Mouse (Mus musculus) lung, postnatal 25 days (tissue): ENCODE data around the gene St6galnac3.

ENCODE experiments used
- DNase-seq: peaks from one replicate; pipeline ENCODE4 v3.0.0; 2022; ENCODE audit warnings: low spot score

The St6galnac3 gene

DNA sequence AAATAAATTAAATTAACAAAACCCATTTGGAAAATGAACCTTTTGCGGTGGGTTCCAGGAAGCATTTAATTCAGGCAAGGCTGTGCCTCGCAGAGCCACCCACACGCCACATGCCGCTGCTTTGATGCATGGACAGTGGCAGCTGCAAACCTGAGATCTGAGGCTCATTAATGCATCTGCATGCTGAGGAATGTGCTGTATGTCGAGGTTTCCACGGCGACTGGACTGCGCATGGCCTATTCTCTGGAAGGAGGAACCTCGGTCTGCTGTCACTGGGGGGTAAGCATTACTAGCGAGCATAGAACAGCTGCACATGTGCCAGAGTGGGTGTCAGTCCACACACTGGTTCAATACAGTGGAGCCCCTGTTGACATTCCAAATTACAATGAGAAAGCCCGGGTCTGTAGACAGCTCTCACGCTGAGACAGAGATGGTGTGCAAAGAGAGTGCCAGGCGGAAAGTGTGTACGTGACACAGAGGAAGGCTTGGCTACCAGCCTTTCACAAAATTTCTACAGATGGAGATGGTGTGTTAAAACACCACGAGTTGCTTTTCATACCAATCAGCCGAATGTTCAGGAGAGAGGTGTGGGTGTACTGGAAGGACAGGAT lies 447.5 kb downstream of the St6galnac3 start:
- DNase-seq = no peak

DNA sequence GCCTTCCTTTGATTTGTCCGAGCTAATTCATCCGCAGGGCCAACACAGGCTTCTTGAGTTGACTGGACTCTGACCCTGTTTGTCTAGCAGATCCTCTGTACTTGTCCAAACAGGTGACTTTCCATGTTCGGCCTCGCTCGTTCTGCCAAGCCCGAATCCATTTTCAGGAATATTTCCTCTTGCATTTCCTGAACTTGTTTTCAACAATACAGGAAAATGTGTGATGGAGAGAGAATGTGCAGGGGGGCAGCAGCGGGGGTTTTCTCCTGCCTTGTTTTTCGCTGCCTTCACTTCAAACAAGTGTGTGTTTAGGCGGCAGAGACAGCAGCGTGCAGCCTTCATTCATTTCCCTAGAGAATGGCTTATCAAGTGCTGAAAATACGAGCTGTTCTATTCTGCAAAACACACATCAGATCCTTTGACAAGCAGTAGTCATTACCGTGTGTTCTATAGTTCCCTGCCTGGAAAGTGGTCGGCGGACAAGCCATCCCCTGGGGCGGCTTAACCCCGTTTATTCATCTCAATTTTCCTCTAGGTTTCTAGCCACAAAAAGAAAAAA lies 448.1 kb downstream of the St6galnac3 start:
- DNase-seq = no peak

DNA sequence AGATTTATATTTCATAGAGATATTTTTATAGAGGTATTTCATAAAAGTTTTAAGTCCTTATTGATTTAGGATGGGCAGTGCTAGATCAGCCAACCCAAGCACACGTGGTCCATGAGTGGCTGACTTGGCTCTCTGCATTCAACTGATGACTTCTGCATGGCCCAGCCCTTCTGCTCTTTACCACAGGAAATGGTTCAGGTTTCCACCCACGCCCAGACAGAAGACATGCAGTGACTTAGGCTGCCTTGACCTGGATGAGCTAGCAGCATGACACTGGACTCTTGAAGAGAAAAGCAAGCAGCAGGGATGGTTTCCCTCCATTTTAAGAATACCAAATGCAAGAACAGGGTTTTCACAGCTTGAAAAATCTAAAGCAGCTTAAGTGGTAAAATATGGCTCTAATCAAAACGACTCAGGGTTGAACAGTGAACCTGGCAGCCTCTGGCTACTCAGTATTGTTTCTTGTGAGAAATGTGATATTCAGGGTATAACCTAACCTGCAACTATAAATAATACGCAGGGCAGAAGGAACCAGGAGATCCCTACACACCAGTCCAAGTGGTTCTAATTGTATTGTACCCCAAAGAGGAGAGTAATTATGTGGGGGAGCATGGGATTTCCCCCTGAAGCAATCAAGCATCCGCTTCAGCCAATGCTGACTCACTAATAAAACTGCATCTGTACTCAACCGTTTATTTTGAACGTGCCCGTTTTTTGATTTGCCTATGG lies 448.7 kb downstream of the St6galnac3 start:
- no peak for DNase-seq

DNA sequence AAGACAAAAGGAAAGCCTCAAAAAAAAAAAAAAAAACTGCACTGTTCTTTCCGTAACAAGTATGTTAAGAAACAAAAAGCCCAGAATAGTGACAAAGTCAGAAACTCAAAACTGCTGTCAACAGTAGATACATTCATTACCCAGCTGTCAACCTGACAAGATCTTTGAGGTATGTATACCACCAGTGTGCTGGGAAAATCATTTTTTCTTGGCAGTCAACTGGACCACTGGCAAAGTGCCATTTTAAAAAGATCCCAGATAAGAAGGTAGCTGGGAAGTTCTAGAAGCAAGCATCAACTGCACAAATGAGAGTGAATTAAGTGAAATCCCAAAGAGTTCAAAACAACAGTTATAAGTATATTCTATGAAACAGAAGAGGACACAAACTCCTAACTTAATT lies 452.7 kb downstream of the St6galnac3 start:
- no peak for DNase-seq

DNA sequence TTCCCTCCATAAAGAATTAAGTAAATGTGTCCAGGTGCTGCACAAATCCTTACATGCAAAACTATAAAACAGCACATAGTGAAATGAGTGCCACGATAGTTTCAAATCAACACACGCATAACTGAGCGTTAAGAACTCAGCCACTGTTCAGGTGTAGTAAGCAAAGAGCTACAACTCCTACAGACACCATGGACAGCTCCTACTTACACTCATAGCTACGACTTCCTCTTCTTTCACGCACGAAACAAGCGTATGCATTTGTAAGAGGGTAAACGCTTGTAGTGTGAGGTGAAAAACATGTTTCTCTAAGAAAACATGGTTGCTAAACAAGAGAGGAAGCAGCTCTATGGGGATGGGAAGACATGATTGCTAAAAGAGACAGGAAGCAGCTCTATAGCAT lies 457.6 kb downstream of the St6galnac3 start:
- DNase-seq = no peak

DNA sequence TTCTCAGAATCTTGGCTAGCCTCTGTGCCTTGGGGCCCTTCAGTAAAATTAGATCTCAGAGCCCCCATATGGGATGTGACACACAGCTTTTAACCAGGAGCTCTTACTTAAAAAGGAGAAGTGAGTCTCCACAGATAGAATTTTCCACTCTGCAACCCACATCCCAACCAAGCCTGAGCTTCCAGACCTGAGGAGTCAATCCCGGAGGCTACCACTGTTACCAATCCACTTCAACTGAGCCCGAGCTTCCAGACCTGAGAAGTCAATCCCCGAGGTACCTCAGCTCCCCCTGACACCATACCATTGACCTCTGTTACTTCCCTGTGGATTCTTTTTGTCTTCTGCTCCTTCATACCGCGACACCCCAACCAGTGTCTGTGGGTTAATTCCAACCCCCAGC lies 463.0 kb downstream of the St6galnac3 start:
- no peak for DNase-seq

DNA sequence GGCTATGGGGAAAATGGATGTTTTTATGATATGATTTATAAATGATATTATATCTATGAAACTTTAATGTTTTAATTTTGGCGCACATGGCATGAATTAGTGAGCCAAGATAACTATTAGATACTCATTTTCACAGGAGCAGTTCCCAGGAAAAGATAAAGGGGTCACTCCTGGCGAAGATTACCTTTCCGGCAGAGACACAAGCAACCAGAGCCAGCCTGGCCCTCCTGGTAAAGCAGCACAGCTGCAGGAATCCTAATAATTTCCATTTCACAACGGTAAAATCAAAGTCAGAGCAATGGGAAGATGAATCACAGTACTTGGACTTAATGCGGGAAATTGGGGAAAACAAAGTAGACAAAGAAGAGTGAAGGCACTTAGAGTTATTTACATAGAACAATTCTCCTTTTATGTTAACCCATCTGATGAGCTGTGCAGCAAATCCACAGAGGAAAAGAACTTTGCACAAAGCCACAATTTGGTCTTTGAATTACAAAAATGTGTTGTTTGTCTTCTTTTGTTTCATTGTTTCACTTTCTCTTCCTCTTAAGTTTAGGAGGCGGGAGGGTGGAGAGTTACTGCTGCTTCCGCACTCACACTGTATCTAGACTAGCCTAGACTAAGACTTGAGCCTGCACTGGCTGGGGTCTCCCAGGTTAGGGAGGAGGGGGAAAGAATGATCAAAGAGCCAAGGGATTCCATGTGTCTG lies 464.6 kb downstream of the St6galnac3 start:
- no peak for DNase-seq

DNA sequence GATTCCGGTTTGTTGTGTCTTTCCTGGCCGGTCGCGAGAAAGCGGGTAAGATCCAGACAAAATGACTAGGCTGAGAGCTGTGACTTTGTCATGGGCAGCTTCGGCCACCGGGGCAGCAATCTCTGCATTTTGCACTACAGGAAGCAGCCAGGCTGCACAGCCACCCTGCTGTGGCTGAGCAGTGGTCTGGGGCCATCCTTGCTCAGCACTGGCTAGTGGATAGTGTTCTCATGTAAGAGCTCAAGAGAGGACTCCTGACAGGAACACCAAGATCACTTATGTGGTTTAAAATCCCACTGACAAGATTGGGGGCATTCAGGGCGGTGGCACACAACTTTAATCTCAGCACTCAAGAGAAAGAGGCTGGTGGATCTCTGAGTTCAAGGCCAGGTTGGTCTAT lies 469.1 kb downstream of the St6galnac3 start:
- no peak for DNase-seq

DNA sequence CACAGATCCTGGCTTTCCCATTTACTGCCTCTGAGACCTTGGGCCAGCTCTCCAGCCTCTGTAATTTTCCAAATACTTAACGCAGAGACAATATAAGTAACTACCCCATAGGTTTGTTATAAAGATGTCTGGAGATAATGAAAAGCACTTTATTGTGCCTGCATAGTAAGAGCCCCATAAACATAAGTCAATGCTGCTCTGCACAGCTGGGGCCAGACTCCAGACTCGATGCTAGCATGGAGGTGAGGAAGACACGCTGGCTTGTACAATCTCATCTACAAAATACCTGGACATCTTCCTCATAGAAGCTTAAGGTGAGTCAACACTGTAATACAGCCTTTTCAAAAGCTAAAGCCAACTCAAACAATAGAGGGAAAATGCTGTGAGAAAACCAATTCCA lies 473.3 kb downstream of the St6galnac3 start:
- DNase-seq = no peak

DNA sequence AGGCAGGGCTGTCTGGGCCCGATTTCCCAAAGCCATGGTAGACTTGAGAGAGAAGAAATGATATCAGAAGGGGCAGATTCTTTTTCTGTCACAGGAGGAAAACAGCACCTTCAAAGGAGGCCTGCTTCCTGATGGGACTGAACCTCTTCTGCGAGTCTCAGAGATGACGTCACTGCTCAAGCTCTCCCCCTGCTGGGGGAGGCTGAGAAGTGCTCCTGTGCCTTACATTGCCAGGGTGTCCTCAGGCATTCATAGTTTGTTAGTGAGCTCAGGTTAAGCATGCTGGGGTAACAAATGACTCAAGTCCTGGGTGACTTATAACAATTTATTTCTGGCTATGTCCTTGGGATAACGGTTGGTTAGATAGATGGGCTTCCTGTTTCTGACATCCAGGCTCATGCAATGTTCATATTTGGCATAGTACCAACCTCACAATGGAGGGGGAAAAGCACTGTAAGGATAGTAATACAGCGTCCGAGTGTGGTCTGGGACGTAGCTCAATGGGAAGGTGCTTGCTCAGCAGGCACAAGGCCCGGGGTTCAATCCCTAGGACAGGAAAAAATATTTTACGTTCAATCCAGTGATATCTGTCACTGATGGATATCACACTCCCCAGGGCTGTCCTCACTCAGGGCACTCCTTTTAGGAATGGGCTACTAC lies 474.2 kb downstream of the St6galnac3 start:
- peak; percentile 78 for DNase-seq

DNA sequence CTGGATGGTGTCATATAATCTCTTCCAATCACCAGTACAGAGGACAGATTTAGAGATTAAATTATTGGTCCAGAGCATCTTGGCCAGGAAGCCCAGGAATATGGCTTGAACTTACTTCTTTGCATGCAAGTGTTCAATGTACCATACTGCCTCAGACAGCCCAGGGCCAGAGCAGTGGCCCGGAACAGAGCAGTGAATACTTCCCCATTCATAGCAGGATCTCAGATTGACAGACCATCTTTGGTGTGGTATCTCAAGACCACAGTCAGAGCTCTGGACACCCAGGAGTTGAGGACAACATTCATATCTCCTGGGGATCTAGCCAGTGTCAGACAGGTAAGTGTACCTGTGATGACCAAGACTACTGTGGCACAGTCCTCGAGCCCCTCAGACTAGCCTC lies 476.1 kb downstream of the St6galnac3 start:
- DNase-seq = no peak

DNA sequence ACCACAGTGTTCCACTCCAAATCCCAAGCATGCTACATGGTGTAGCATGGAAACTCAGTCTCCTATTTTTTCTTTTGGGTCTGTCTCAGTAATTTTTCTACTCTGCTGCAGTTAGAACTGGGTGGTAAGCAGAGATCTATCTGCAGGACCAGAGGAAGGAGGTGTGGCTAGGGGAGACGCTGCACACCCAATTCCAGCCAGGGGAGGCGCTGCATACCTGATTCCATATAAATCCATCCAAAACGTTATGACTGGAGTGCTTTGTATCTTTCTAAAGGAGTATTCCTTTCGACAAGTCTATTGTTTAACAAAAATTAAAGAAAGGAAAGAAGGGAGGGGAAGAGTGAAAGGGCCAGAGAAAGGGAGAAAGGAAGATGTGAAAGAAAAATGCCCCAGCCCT lies 476.9 kb downstream of the St6galnac3 start:
- no peak for DNase-seq

DNA sequence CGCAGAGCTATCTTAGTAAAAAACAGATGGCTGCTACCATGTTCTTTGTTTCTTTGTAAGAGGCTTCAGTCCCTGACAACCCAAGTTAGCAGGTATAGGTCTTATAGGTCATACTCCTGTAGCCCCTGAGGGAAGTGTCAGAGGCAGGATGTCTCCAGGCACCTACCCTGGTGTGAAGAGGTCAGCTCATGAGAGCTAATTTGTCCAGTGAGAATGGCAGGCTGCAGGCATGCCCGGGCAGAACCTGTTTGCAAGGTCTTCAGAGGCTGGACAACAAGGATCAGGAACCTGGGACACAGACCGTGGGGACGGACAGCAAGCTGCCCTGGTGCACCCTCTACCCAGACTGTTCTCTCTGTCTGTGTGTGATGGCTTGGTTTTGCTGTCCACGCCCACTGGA lies 482.4 kb downstream of the St6galnac3 start:
- DNase-seq = no peak

DNA sequence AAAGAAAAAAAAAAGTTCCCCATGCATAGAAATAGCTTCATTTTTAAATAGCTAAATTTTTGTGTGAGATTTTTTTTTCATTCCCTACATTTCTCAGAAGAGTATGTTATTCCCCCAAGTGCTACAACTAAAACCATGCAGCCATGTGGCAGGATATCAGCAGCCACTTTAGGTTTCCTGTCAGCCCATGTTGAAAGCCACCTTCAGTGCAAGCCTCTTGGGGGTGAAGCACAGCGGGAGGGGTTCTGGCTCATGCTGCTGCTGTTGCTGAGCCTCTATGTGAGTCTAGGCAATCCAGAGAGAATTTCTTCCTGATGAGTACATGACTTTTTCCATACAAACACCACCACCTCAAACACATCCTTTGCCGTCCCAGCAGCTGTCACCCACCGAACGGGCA lies 483.8 kb downstream of the St6galnac3 start:
- no peak for DNase-seq

DNA sequence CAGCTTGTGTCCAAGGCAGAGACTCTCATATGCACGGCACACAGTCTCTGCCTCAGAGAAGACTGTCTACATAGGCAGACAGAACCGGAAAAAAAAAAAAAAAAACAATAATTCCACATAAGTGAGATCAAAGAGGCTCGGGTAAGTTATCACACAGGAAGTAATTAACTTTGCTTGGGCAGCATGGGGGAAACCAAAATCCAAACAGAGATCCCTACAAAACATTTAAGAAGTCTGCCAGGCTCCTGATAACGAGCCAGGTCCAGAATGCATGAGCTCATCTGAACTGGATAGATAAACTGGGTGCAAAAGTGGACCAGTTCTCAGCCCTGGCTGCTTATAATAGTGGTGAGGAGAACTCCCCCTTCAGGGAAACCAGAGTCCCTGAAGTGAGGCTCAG lies 484.6 kb downstream of the St6galnac3 start:
- peak; percentile 66 for DNase-seq

DNA sequence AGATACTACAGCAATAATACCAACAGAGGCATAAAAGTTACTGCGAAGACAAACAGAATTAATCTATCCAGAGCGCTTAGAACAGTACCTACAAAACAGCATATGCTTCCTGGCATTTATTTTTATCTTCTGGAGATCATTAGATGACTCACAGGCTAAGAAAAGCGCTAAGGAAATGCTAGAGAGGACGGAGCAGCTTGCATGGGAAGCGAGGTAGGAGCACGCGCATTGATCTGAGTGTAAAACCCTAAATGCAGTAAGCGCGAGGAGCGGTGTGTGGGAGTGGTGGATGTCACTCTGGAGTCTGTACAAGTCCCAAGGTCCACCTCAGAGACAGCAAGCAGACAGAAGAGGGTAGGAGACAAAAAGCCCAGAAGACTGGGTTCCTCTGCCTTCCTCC lies 486.6 kb downstream of the St6galnac3 start:
- no peak for DNase-seq

DNA sequence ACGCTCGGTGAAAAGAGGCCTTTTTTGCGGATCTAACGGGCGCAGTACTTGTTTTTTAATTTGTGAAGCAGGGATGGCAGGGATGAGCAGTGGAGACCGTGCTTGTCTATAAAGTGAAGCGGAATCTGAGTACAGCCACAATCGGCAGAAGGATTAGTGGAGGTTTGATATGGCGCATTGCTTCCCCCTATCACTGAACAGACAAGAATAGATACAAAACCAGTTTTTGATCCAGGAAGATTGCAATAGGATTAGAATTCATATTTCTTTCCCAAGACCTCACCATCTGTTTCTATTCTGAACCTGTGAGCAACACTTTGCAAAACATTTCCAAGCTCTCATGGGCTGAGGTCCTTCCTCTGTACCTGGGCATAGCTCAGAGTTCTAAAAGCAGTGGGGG lies 488.7 kb downstream of the St6galnac3 start:
- DNase-seq = no peak

DNA sequence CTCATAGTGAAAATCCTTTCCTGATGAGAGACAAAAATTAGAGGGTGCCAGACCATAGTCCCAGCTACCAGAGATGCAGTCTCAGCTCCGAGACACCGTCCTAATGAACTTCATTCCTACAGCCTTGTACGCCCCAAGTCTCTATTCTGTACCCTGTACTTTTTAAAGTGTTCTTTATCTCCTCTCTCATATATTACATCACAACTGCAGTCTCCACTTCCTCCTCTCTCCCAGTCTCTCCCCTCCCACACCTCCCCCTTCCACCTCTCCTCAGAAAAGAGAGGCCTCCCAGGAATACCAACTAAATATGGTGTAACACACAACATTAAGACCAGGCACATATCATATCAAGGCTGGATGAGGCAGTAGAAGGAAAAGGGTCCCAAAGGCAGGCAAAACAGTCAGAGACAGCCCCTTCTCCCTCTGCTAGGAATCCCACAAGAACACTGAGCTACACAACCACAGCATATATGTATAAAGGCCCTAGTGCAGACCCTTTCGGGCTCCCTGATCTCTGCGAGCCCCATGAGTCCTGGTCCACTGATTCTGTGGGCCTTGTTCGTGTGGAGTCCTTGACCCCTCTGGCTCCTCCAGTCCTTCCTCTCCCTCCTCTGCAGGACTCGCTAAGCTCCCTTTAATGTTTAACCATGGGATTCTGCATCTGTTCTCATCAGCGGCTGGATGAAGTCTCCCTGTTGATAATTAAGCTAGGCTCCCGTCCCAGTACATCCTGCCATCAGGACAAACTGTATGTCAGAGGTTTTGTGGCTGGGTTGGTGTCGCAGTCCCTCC lies 502.2 kb downstream of the St6galnac3 start:
- no peak for DNase-seq

DNA sequence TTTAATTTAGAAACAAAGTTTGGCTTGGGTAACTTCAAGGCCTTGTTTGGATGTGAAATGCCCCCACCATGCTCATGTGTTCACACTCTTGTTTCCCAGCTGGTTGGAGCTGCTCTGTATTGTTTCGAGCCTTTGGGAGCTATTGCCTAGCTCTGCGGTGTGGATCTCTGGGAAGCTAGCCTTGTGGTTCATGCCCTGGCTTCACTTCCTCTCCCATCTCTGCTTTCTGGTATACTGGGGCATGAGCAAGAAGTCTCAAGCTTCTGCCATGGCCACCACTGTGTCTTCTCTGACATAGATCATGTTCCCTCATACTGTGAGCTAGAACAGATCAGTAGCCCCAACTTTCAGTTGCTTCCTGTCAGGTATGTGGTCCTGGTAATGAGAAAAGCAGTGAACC lies 505.6 kb downstream of the St6galnac3 start:
- DNase-seq = no peak

DNA sequence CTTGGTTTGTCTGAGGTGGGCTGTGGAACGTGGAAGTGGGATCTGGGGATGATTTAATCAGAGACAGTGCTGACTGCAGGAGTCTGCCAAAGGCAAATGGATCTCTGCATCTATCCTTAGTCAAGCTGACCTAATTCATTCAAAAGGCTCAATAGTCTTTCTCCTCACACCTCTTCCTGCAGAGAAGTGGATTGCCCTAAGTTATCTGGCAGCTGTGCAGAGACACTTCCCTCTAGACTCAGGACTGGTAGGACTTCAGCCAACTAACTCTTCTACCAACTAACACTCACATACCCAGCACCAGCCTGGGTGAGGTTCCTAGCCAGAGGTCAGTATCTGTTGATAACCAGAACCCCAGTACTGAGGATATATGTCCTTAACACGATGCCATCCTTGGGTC lies 516.8 kb downstream of the St6galnac3 start:
- no peak for DNase-seq

DNA sequence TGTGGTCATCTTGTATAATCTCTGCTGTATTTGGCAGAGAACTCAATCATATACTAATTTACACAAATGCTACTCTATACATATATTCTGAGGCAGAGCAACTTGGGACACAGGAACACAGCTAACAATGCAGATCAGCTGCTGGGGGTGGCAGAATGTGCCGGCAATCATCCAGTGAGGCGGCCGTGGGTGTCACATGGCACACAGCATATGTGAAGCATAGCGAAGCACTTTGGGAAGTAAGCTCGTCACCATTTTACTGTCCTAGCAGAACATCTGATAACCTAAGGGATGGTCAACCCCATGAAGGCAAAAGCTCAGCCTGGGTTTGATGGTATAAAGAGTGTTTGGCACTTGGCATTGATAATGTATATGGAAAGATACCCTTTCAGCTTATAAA lies 520.9 kb downstream of the St6galnac3 start:
- no peak for DNase-seq

DNA sequence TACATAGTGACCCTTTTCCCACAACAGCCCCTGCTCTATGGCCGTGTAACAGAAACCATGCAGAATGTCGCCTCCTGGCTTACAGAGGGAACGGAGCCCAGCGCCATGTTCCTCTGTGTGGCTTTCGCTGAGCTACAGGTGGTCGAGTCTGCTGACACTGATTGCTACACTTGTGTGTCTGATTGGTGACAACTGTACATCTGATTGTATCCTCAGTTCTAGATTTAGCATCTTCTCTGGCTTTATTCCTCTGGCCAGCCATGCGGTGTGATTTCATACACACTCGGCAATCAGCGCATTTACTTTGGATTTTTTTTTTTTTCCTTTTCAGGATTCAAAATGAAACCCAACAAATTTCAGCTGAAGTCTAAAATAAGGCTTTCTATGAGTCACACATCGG lies 523.1 kb downstream of the St6galnac3 start:
- DNase-seq = no peak
